Mouse (Mus musculus) forebrain, embryonic 16.5 days (tissue): Measurements from ENCODE around the gene Map7. TPM values are rescaled to one million over a fixed set of nuclear protein-coding genes. Genes with fewer than 3 reads are reported as not detected.

ENCODE experiments used
- ATAC-seq: fragments of 200-750 bp; cut with Nextera tagmentation; 2 replicates; pipeline ENCODE4 v1.8.0; 2017; ENCODE audit warnings: mild to moderate bottlenecking, moderate library complexity
- H3K27ac ChIP-seq: fragments of 300-500 bp; sonication (generic); 2 replicates; pipeline ENCODE4 v1.5.1; 2014; ENCODE audit warnings: low read length, control low read depth
- H3K27me3 ChIP-seq: fragments of 300-500 bp; sonication (generic); replicated peaks from 2 replicates; pipeline ENCODE4 v1.6.1; 2014; ENCODE audit warnings: low read length; ENCODE audit not compliant: control insufficient read depth, insufficient read depth
- H3K36me3 ChIP-seq: fragments of 300-500 bp; sonication (generic); 2 replicates; pipeline ENCODE4 v1.6.1; 2014; ENCODE audit not compliant: control insufficient read depth, insufficient read depth
- H3K4me1 ChIP-seq: fragments of 300-500 bp; sonication (generic); replicated peaks from 2 replicates; pipeline ENCODE4 v1.6.1; 2014; ENCODE audit warnings: low read length; ENCODE audit not compliant: control insufficient read depth, insufficient read depth
- H3K4me2 ChIP-seq: fragments of 300-500 bp; sonication (generic); 2 replicates; pipeline ENCODE4 v1.6.1; 2014; ENCODE audit warnings: mild to moderate bottlenecking, low read length, control low read depth
- H3K4me3 ChIP-seq: fragments of 300-500 bp; sonication (generic); replicated peaks from 2 replicates; pipeline ENCODE4 v1.5.1; 2014; ENCODE audit warnings: mild to moderate bottlenecking, low read length, control low read depth
- H3K9ac ChIP-seq: fragments of 300-500 bp; sonication (generic); replicated peaks from 2 replicates; pipeline ENCODE4 v1.6.1; 2014; ENCODE audit warnings: low read depth, low read length, control low read depth
- H3K9me3 ChIP-seq: fragments of 300-500 bp; sonication (generic); 2 replicates; pipeline ENCODE4 v1.6.1; 2016; ENCODE audit warnings: low read length; ENCODE audit not compliant: control insufficient read depth
- WGBS: fragments of 180-500 bp; shearing (Covaris S2); extraction: QIAGEN DNeasy Blood & Tissue Kit; methylation state at CpG from one replicate; pipeline ENCODE4 v1.1.7; 2014; 5-methylcytosine and 5-hydroxymethylcytosine counted together
- polyA plus RNA-seq: library from polyadenylated mRNA; unstranded; fragments of >200 nt; fragmentation: Nextera tagmentation; extraction: Ambion mirVana; gene quantifications from 2 replicates; pipeline ENCODE4 v1.2.1, GENCODE M21; 2015

Map7 gene
- polyA plus RNA-seq, 1 experiment from 2014 or later, result 8.2 TPM

DNA sequence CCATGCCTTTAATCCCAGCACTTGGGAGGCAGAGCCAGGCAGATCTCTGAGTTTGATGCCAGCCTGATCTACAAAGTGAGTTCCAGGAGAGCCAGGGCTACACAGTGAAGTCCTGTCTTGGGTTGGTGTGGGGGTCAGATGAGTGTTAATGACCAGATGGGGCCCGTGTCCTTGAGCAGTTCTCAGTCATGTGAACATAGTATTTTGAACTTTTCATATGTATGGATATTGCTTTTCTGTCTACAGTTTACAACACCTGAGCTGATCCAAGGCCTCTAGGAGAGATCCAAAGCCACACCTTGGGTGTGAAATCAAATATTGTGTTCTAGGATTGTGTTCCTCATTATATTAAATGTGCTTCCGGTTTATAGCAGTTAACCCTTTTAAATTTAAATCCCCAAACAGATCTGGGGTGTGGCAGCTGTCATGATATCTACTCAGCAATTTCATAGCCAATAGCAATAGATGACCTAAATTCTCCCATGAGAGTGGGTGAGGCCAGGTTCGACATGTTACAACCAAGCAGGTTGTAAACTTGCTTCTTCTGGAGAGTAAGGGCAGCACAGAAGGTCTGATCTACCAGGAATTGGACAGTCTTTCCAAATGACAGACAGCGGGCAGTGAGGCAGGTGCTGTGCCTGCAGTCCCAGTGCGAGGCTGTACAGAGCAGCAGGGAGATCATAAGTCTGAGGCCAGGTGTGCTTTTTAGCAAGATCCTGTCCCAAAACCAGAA, 61.5 kb downstream of the Map7 start:
- no peak for ATAC-seq
- whole genome bisulfite sequencing, result 91% methylated on average over 5 of the region's 5 CpGs
- Histone ChIP-seq H3K4me2 (no peak overlapping the region), H3K27ac (no peak overlapping the region), H3K4me3 (no peak overlapping the region), H3K9me3 (no peaks in the 10 kb centered on the region), H3K9ac (no peak overlapping the region), H3K4me1 (0 out of 2 replicates have a peak, but pooled peaks cover 4% of the 10 kb centered on the region), H3K27me3 (no peaks in the 10 kb centered on the region), H3K36me3 (no peaks in the 10 kb centered on the region)

DNA sequence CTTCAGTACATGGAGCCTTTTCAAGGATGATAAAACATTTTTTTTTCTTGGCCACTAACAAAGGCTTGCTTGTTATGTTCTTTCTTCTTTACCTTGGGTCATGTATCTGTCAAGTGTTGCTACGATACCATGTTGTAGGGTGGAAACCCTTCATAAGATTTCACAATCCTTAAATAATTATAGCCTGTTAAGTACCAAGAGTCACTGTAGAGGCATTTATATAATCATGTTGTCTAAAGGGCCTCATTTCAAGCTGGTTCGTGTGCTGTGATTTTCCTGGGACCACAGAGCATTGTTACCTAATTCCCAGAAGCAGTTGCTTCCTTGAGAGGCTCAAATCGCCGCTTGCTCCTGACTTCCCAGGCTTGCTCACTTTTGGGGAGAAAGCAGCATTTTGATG, 66.1 kb downstream of the Map7 start:
- Histone ChIP-seq H3K4me2 (no peak overlapping the region), H3K27me3 (no peaks in the 10 kb centered on the region), H3K36me3 (no peaks in the 10 kb centered on the region), H3K9me3 (no peaks in the 10 kb centered on the region), H3K4me3 (no peak overlapping the region), H3K27ac (no peak overlapping the region), H3K9ac (no peak overlapping the region), H3K4me1 (no peaks in the 10 kb centered on the region)
- ATAC-seq, result no peak
- 72% methylated on average over 4 of the region's 4 CpGs for WGBS

DNA sequence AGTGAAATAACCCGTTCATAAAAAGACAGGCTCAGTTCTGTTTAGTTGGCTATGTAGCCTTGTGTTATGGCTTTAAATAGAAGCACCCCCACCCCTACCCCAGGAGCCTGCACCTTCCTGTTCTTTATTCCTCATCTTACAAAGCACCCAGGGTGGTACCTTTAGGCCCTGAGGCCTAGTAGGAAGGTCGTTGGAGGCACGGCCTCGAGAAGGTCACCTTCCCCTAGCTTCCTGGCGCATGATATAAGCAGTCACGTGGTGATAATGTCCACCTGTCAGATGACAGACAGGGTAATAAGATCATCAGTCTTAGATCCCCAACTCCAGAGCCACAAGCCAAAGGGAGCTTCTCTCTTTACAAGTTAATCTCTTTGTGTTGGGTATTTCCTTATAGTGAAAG, 68.7 kb downstream of the Map7 start:
- no peaks in the 10 kb centered on the region for H3K36me3 ChIP-seq
- WGBS, result 80% methylated on average over 6 of the region's 6 CpGs
- H3K4me1 ChIP-seq, result no peaks in the 10 kb centered on the region
- H3K4me2 ChIP-seq, result no peak overlapping the region
- H3K4me3 ChIP-seq, result no peak overlapping the region
- H3K9me3 ChIP-seq, result no peaks in the 10 kb centered on the region
- no peaks in the 10 kb centered on the region for H3K27me3 ChIP-seq
- no peak overlapping the region for H3K9ac ChIP-seq
- ATAC-seq, result no peak
- H3K27ac ChIP-seq, result no peak overlapping the region

DNA sequence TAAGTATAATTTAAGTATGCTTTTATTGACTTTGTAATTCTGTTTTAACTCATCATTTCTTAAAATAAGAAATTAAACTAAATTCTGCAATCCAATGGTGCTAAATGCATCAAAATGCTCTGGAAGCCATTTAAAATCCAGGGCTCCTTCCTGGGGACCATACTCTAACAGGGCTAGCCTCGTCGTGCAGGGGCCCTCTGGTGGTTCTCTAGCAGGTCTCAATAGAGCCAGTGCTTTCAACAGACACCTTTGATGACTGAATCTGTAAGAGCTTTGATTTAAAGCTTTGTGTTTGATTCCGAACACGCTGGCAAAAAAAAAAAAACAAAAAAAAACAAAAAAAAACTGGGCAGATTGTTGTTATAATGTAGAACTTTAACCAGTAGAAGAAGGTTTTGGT, 70.6 kb downstream of the Map7 start:
- no peak for ATAC-seq
- Histone ChIP-seq H3K36me3 (no peaks in the 10 kb centered on the region), H3K9me3 (no peaks in the 10 kb centered on the region), H3K4me1 (no peaks in the 10 kb centered on the region), H3K27ac (no peak overlapping the region), H3K27me3 (no peaks in the 10 kb centered on the region), H3K4me2 (no peak overlapping the region), H3K4me3 (no peak overlapping the region), H3K9ac (no peak overlapping the region)
- WGBS, result 74% methylated on average over 4 of the region's 4 CpGs

- H3K36me3 ChIP-seq, result no peaks in the 10 kb centered on the region
- no peak for ATAC-seq
- H3K4me2 ChIP-seq, result no peak overlapping the region
- H3K9me3 ChIP-seq, result no peaks in the 10 kb centered on the region
- H3K9ac ChIP-seq, result no peak overlapping the region
- no peak overlapping the region for H3K27ac ChIP-seq
- no peak overlapping the region for H3K4me3 ChIP-seq
- H3K27me3 ChIP-seq, result no peaks in the 10 kb centered on the region
- WGBS, result 86% methylated on average over 8 of the region's 8 CpGs
- no peaks in the 10 kb centered on the region for H3K4me1 ChIP-seq
These were observed 71.3 kb downstream of the Map7 start for GRCm38 (mm10) chr10:20219538-20219937.

DNA sequence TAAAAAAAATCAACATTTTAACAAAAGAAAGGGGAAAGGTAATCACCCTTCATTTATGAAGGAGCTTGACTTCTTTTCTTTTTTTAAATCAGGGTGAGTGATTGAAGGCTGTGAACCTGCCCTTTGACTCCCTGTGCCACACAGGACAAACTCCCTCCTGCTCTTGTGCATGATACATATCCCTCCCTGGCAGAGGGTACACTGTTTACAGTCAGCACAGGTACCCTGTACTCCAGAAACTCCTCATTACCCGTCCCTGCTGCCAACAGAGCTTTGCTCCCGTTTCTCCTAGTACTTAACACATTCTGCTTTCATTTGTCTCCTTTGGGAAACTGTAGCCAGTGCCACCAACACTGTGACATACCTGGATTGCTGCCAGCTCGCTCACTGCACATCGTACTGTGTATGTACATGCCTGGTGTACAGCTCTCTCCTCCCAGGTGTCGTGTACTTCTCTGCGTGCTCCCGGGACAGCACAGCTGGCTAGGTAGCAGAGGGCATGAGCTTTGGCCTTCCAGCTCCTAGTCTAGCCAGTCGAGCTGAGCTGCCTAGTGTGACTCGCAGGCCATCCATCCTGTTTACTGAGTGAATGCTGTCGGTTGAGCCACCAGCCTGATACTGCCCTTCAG, 72.3 kb downstream of the Map7 start:
- 0 out of 2 replicates have a peak, but pooled peaks have one; percentile 20 for ATAC-seq
- no peak overlapping the region for H3K4me2 ChIP-seq
- no peak overlapping the region for H3K27ac ChIP-seq
- H3K27me3 ChIP-seq, result no peaks in the 10 kb centered on the region
- no peaks in the 10 kb centered on the region for H3K9me3 ChIP-seq
- no peak overlapping the region for H3K9ac ChIP-seq
- no peak overlapping the region for H3K4me3 ChIP-seq
- WGBS, result 67% methylated on average over 10 of the region's 10 CpGs
- no peaks in the 10 kb centered on the region for H3K36me3 ChIP-seq
- H3K4me1 ChIP-seq, result no peaks in the 10 kb centered on the region

DNA sequence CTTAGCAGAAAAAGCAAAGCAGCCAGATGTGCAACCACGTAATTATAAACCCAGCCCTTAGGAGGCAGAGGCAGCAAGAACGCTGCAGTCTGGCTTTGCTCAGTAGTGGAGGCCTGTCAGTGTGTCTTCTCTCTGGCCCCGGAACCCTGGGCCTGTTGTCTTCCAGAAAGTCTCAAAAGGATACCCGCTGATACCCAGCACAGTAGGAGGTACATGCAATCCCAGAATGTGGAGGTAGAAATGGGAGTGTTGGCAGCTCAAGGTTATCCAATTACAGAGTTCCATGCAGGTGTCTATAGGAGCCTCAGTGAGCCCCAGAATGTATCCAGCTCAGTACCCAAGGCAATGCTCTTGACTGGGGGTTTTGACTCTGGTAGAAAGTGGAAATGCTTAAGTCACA, 73.7 kb downstream of the Map7 start:
- Histone ChIP-seq H3K36me3 (no peaks in the 10 kb centered on the region), H3K9ac (no peak overlapping the region), H3K4me2 (no peak overlapping the region), H3K4me3 (no peak overlapping the region), H3K9me3 (no peaks in the 10 kb centered on the region), H3K27me3 (no peaks in the 10 kb centered on the region), H3K4me1 (no peaks in the 10 kb centered on the region), H3K27ac (no peak overlapping the region)
- ATAC-seq, result no peak
- 80% methylated on average over 4 of the region's 4 CpGs for WGBS

DNA sequence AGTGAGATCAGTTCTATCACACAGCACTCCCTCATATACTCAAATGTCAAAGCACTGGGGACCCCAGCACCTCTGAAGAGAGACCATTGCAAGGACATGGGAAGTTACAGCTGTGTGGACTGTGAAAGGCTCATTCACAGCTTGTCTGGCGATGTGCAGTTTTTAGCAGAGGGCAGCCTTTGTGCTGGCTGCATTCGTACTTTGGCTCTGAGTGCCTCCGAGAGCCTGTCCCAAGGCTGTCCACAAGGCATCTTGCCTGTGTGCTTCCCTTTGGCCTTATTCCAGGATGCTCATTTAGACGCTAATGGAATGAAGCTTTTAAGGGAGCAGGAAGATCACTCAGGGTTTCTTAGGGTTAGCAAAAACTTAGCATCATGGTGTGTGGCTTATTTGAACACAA, 78.5 kb downstream of the Map7 start:
- Histone ChIP-seq H3K27ac (no peak overlapping the region), H3K4me3 (no peak overlapping the region), H3K4me1 (no peaks in the 10 kb centered on the region), H3K9me3 (no peaks in the 10 kb centered on the region), H3K36me3 (no peaks in the 10 kb centered on the region), H3K27me3 (no peaks in the 10 kb centered on the region), H3K4me2 (no peak overlapping the region), H3K9ac (no peak overlapping the region)
- ATAC-seq, result no peak
- WGBS, result 29% methylated on average over 4 of the region's 4 CpGs

DNA sequence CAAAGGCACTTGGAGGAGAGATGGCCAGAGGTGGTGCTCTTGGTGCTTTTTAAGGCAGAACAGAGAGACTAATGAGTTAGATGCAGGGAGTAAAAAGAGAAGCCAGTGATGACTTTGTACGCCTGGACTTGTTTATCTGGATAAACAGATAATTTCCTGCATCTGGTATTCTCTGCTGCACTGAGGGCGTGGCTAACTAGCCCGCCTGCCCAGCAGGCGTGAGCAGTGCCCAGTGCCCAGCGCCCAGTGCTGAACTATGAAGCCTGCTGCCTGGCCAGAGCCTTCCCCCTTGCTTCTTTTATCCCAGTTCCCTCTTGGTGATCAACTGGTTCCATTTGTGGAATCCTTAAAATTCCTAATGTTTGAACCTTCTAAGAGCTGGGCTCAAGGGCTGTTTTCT, 81.8 kb downstream of the Map7 start:
- H3K27ac ChIP-seq, result no peak overlapping the region
- no peak overlapping the region for H3K9ac ChIP-seq
- H3K36me3 ChIP-seq, result no peaks in the 10 kb centered on the region
- H3K4me3 ChIP-seq, result no peak overlapping the region
- WGBS, result 75% methylated on average over 5 of the region's 5 CpGs
- no peaks in the 10 kb centered on the region for H3K4me1 ChIP-seq
- no peaks in the 10 kb centered on the region for H3K27me3 ChIP-seq
- no peaks in the 10 kb centered on the region for H3K9me3 ChIP-seq
- no peak for ATAC-seq
- no peak overlapping the region for H3K4me2 ChIP-seq
